Mouse (Mus musculus): Measurements from ENCODE around the gene Gm19426. TPM values are rescaled to one million over a fixed set of nuclear protein-coding genes. Genes with fewer than 3 reads are reported as not detected.

Gene Gm19426
- total and polyA plus RNA-seq, 3 experiments, result not detected

GRCm38 (mm10) chr2:84715562-84716361 lies 27.7 kb downstream of the Gm19426 start (continued):
- 0 out of 2 replicates have a peak, but pooled peaks have one; percentile 44 for TF ChIP-seq MYB (IDR thresholded peaks at IDR 0.05; ENCODE audit: low read depth, low read length)
- peak; percentile 20; the same call in 1 of the 2 replicates for TF ChIP-seq MXI1 (IDR thresholded peaks at IDR 0.05; ENCODE audit: low read depth, low read length)
- TF ChIP-seq ZMIZ1 (IDR thresholded peaks at IDR 0.05; ENCODE audit: low read depth, low read length), result no peak; the same call in 1 of the 2 replicates
- TF ChIP-seq ZKSCAN1 (IDR thresholded peaks at IDR 0.05; ENCODE audit: low read depth, low read length), result peak; percentile 68; the same call in 1 of the 2 replicates

- no peaks in the 10 kb centered on the region for H3K27me3 ChIP-seq (ENCODE audit: control insufficient read depth in 1 of 2, insufficient read depth in 2 of 2, low read length in 2 of 2)
- peak within 1 kb of the TSS; percentile 98 for H3K27ac ChIP-seq (ENCODE audit: control insufficient read depth, low read depth, low read length)
- peak; percentile 98 for DNase-seq (ENCODE audit: low read depth, low spot score)
- H3K36me3 ChIP-seq (ENCODE audit: control insufficient read depth in 1 of 2, insufficient read depth in 2 of 2, low read length in 2 of 2), result peaks cover 1 to 23% of the 10 kb centered on the region in 2 experiments
- peaks cover 0 to 11% of the 10 kb centered on the region in 2 experiments; a peak in 2 of 4 replicates for H3K4me1 ChIP-seq (ENCODE audit: control insufficient read depth in 1 of 2, insufficient read depth in 2 of 2, low read length in 2 of 2)
- peaks cover 35% of the 10 kb centered on the region for H3K79me2 ChIP-seq (ENCODE audit: control insufficient read depth, insufficient read depth, low read length, poor library complexity)
- H3K4me3 ChIP-seq (ENCODE audit: control insufficient read depth in 1 of 2, insufficient read depth in 1 of 2, low read depth in 2 of 2, low read length in 2 of 2), result peak within 1 kb of the TSS; percentile 92
- H3K9ac ChIP-seq (ENCODE audit: control insufficient read depth, low read depth, low read length, poor library complexity, severe bottlenecking), result peak within 1 kb of the TSS; percentile 99
- TF ChIP-seq ETS1 (IDR thresholded peaks at IDR 0.05; ENCODE audit: low read depth, low read length), result peak; percentile 5; the same call in 1 of the 2 replicates
- TF ChIP-seq NRF1 (IDR thresholded peaks at IDR 0.05; ENCODE audit: insufficient read depth, low read depth, low read length, poor library complexity, severe bottlenecking), result peak; percentile 59
- TF ChIP-seq EP300 (IDR thresholded peaks at IDR 0.05; ENCODE audit: low read depth in 1 of 2, low read length in 2 of 2), result peak in 1 of 2 experiments; percentile 24; a peak in 1 of 4 replicates
- TF ChIP-seq TBP (IDR thresholded peaks at IDR 0.05; ENCODE audit: low read depth, low read length), result peak; percentile 12; the same call in 1 of the 2 replicates
- TF ChIP-seq MAZ (IDR thresholded peaks at IDR 0.05; ENCODE audit: low read depth, low read length), result peak; percentile 60
- TF ChIP-seq POLR2A (IDR thresholded peaks at IDR 0.05; ENCODE audit: control insufficient read depth in 1 of 2, insufficient read depth in 1 of 2, low read depth in 1 of 2, low read length in 2 of 2, poor library complexity in 1 of 2), result peak; percentile 73 to 85; a peak in 3 of 4 replicates
- TF ChIP-seq ZMIZ1 (IDR thresholded peaks at IDR 0.05; ENCODE audit: low read depth, low read length), result peak; percentile 85
- TF ChIP-seq ZNF384 (IDR thresholded peaks at IDR 0.05; ENCODE audit: low read depth, low read length), result no peak
- TF ChIP-seq KAT2A (conservative IDR thresholded peaks at IDR 0.05; ENCODE audit: low read depth, low read length), result no peak
- peak; percentile 49; the same call in 1 of the 2 replicates for TF ChIP-seq TCF12 (IDR thresholded peaks at IDR 0.05; ENCODE audit: low read depth, low read length)
- TF ChIP-seq SMC3 (IDR thresholded peaks at IDR 0.05; ENCODE audit: low read depth, low read length), result no peak
- no peak for TF ChIP-seq POLR2AphosphoS5 (IDR thresholded peaks at IDR 0.05; ENCODE audit: borderline replicate concordance, low read depth, low read length)
- TF ChIP-seq POLR2AphosphoS2 (IDR thresholded peaks at IDR 0.05; ENCODE audit: low read length), result peak; percentile 77
- peak; percentile 64; the same call in 1 of the 2 replicates for TF ChIP-seq MAX (IDR thresholded peaks at IDR 0.05; ENCODE audit: low read length)
- TF ChIP-seq E2F4 (IDR thresholded peaks at IDR 0.05; ENCODE audit: borderline replicate concordance, low read depth, low read length), result no peak
- no peak for TF ChIP-seq GATA1 (IDR thresholded peaks at IDR 0.05; ENCODE audit: low read depth, low read length)
- no peak for TF ChIP-seq CTCF (IDR thresholded peaks at IDR 0.05 in 2 of 3, conservative IDR thresholded peaks at IDR 0.05 in 1 of 3; ENCODE audit: control insufficient read depth in 1 of 3, insufficient read depth in 1 of 3, low read depth in 2 of 3, low read length in 3 of 3, poor library complexity in 1 of 3, severe bottlenecking in 1 of 3)
- peak; percentile 93 for TF ChIP-seq NELFE (IDR thresholded peaks at IDR 0.05; ENCODE audit: low read depth, low read length)
- TF ChIP-seq MXI1 (IDR thresholded peaks at IDR 0.05; ENCODE audit: low read depth, low read length), result peak; percentile 39
- TF ChIP-seq ELF1 (IDR thresholded peaks at IDR 0.05; ENCODE audit: low read depth, low read length), result peak; percentile 49; the same call in 1 of the 2 replicates
- no peaks in the 10 kb centered on the region for H3K9me3 ChIP-seq (replicated peaks; ENCODE audit: insufficient read depth, low read length)
These were observed 28.5 kb downstream of the Gm19426 start, which contains the start of gene Zdhhc5 for GRCm38 (mm10) chr2:84714811-84715561. Gene Zdhhc5 (minus strand): TSS chr2:84715180.
